Mouse (Mus musculus) heart, embryonic 15.5 days (tissue): ENCODE measurements around the gene Hist2h2aa2. TPM values are rescaled to one million over a fixed set of nuclear protein-coding genes. Genes with fewer than 3 reads are reported as not detected.
"Not testable (repeated sequence)": the region's sequence is repeated elsewhere in the genome, so short reads cannot be mapped to it uniquely, and the experiment has no call there.

Experiments used
- ATAC-seq: fragments of 200-750 bp; cut with Nextera tagmentation; replicated peaks from 2 replicates; pipeline ENCODE4 v1.8.0; 2017; ENCODE audit warnings: low read depth, moderate TSS enrichment; ENCODE audit not compliant: insufficient number of reproducible peaks, insufficient read depth, low FRiP score
- H3K27ac ChIP-seq: fragments of 300-500 bp; sonication (generic); 2 replicates; pipeline ENCODE4 v1.5.1; 2015; ENCODE audit warnings: mild to moderate bottlenecking, inconsistent platforms
- H3K27me3 ChIP-seq: fragments of 300-500 bp; sonication (generic); 2 replicates; pipeline ENCODE4 v1.6.1; 2015; ENCODE audit warnings: inconsistent platforms
- H3K36me3 ChIP-seq: fragments of 300-500 bp; sonication (generic); 2 replicates; pipeline ENCODE4 v1.6.1; 2015; ENCODE audit warnings: mild to moderate bottlenecking, inconsistent platforms
- H3K4me1 ChIP-seq: fragments of 300-500 bp; sonication (generic); replicated peaks from 2 replicates; pipeline ENCODE4 v1.6.1; 2015; ENCODE audit warnings: inconsistent platforms
- H3K4me2 ChIP-seq: fragments of 300-500 bp; sonication (generic); 2 replicates; pipeline ENCODE4 v1.6.1; 2015; ENCODE audit warnings: inconsistent platforms, mild to moderate bottlenecking, moderate library complexity
- H3K4me3 ChIP-seq: fragments of 300-500 bp; sonication (generic); 2 replicates; pipeline ENCODE4 v1.5.1; 2015; ENCODE audit warnings: mild to moderate bottlenecking, inconsistent platforms
- H3K9ac ChIP-seq: fragments of 300-500 bp; sonication (generic); 2 replicates; pipeline ENCODE4 v1.6.1; 2015; ENCODE audit warnings: mild to moderate bottlenecking, inconsistent platforms
- H3K9me3 ChIP-seq: fragments of 300-500 bp; sonication (generic); replicated peaks from 2 replicates; pipeline ENCODE4 v1.6.1; 2016; ENCODE audit warnings: inconsistent platforms
- WGBS: fragments of 180-500 bp; shearing (Covaris S2); methylation state at CpG from one replicate; pipeline ENCODE4 v1.1.7; 2015; ENCODE audit warnings: mixed read lengths; 5-methylcytosine and 5-hydroxymethylcytosine counted together
- polyA plus RNA-seq: library from polyadenylated mRNA; unstranded; fragments of >200 nt; fragmentation: Nextera tagmentation; extraction: Ambion mirVana; gene quantifications from 2 replicates; pipeline ENCODE4 v1.2.1, GENCODE M21; 2015

Hist2h2aa2 gene
- polyA plus RNA-seq, 1 experiment from 2014 or later: 45.9 TPM

- Histone ChIP-seq H3K27ac (peak overlapping the region; percentile 96), H3K4me1 (peaks cover 21% of the 10 kb centered on the region), H3K4me3 (peak overlapping the region; percentile 54), H3K4me2 (peak overlapping the region; percentile 82), H3K9ac (peak overlapping the region; percentile 60)
- H3K36me3 ChIP-seq, H3K9me3 ChIP-seq, H3K27me3 ChIP-seq: not testable (repeated sequence)
- peak; percentile 32; the same call in 1 of the 2 replicates for ATAC-seq
- WGBS: 1% methylated on average over 15 of the region's 44 CpGs
Observed at GRCm38 (mm10) chr3:96268776-96269378, 28.8 kb upstream of the Hist2h2aa2 start.

- Histone ChIP-seq H3K4me1 (peaks cover 23% of the 10 kb centered on the region), H3K9me3 (no peaks in the 10 kb centered on the region), H3K4me3 (peak within 1 kb of the TSS; percentile 54), H3K9ac (peak within 1 kb of the TSS; percentile 60), H3K36me3 (no peaks in the 10 kb centered on the region), H3K27ac (peak within 1 kb of the TSS; percentile 96), H3K4me2 (peak within 1 kb of the TSS; percentile 82), H3K27me3 (no peaks in the 10 kb centered on the region)
- peak; percentile 54 for ATAC-seq
- 23% methylated on average over 30 of the region's 30 CpGs for WGBS
Observed at GRCm38 (mm10) chr3:96268051-96268775, 28.1 kb upstream of the Hist2h2aa2 start, which contains the start of gene Hist2h3b. TSS of gene Hist2h3b (plus strand) at chr3:96268654.

- no peak overlapping the region for H3K4me3 ChIP-seq
- no peaks in the 10 kb centered on the region for H3K9me3 ChIP-seq
- no peak overlapping the region for H3K9ac ChIP-seq
- no peak for ATAC-seq
- 80% methylated on average over 4 of the region's 4 CpGs for WGBS
- peaks cover 23% of the 10 kb centered on the region for H3K4me1 ChIP-seq
- peak overlapping the region; percentile 88 for H3K27ac ChIP-seq
- peak overlapping the region; percentile 82 for H3K4me2 ChIP-seq
- no peaks in the 10 kb centered on the region for H3K27me3 ChIP-seq
- no peaks in the 10 kb centered on the region for H3K36me3 ChIP-seq
Observed at GRCm38 (mm10) chr3:96267541-96267940, 27.5 kb upstream of the Hist2h2aa2 start.

GRCm38 (mm10) chr3:96266132-96266710 is 26.1 kb upstream of the Hist2h2aa2 start:
- 71% methylated on average over 8 of the region's 8 CpGs for WGBS
- no peaks in the 10 kb centered on the region for H3K36me3 ChIP-seq
- H3K4me1 ChIP-seq: peaks cover 31% of the 10 kb centered on the region
- no peak for ATAC-seq
- H3K9ac ChIP-seq: no peak overlapping the region
- H3K4me3 ChIP-seq: no peak overlapping the region
- no peak overlapping the region for H3K27ac ChIP-seq
- H3K27me3 ChIP-seq: no peaks in the 10 kb centered on the region
- H3K9me3 ChIP-seq: no peaks in the 10 kb centered on the region
- H3K4me2 ChIP-seq: no peak overlapping the region

- H3K36me3 ChIP-seq: no peaks in the 10 kb centered on the region
- WGBS: 77% methylated on average over 7 of the region's 7 CpGs
- peak overlapping the region; percentile 76; the same call in 1 of the 2 replicates for H3K4me3 ChIP-seq
- no peak overlapping the region; the same call in 1 of the 2 replicates for H3K9ac ChIP-seq
- peaks cover 28% of the 10 kb centered on the region for H3K4me1 ChIP-seq
- no peak for ATAC-seq
- peak overlapping the region; percentile 99 for H3K27ac ChIP-seq
- H3K9me3 ChIP-seq: no peaks in the 10 kb centered on the region
- H3K27me3 ChIP-seq: no peaks in the 10 kb centered on the region
- H3K4me2 ChIP-seq: peak overlapping the region; percentile 86; the same call in 1 of the 2 replicates
Observed at GRCm38 (mm10) chr3:96264404-96264949, 24.4 kb upstream of the Hist2h2aa2 start.

GRCm38 (mm10) chr3:96263558-96264403 is 23.7 kb upstream of the Hist2h2aa2 start:
- peak; percentile 23; the same call in 1 of the 2 replicates for ATAC-seq
- H3K4me2 ChIP-seq: peak overlapping the region; percentile 86
- H3K27me3 ChIP-seq: no peaks in the 10 kb centered on the region
- H3K9me3 ChIP-seq: no peaks in the 10 kb centered on the region
- peaks cover 24% of the 10 kb centered on the region for H3K4me1 ChIP-seq
- peak overlapping the region; percentile 99 for H3K27ac ChIP-seq
- H3K36me3 ChIP-seq: no peaks in the 10 kb centered on the region
- peak overlapping the region; percentile 76 for H3K4me3 ChIP-seq
- WGBS: 7% methylated on average over 27 of the region's 27 CpGs
- peak overlapping the region; percentile 67 for H3K9ac ChIP-seq

GRCm38 (mm10) chr3:96262979-96263550 is 23.0 kb upstream of the Hist2h2aa2 start, which contains the start of gene Hist2h4:
TSS of gene Hist2h4 (minus strand) at chr3:96263311.
- peak within 1 kb of the TSS; percentile 79 for H3K9ac ChIP-seq
- H3K9me3 ChIP-seq: no peaks in the 10 kb centered on the region
- under 1% methylated on average over 40 of the region's 40 CpGs for WGBS
- peak; percentile 81 for ATAC-seq
- H3K27me3 ChIP-seq: no peaks in the 10 kb centered on the region
- no peaks in the 10 kb centered on the region for H3K36me3 ChIP-seq
- peaks cover 21% of the 10 kb centered on the region for H3K4me1 ChIP-seq
- peak within 1 kb of the TSS; percentile 86 for H3K4me2 ChIP-seq
- peak within 1 kb of the TSS; percentile 99 for H3K27ac ChIP-seq
- peak within 1 kb of the TSS; percentile 76 for H3K4me3 ChIP-seq

GRCm38 (mm10) chr3:96262216-96262875 is 22.3 kb upstream of the Hist2h2aa2 start:
- peak overlapping the region; percentile 76 for H3K4me3 ChIP-seq
- peaks cover 16% of the 10 kb centered on the region for H3K4me1 ChIP-seq
- peak overlapping the region; percentile 79 for H3K9ac ChIP-seq
- H3K36me3 ChIP-seq: no peaks in the 10 kb centered on the region
- no peaks in the 10 kb centered on the region for H3K27me3 ChIP-seq
- ATAC-seq: peak; percentile 86
- peak overlapping the region; percentile 99 for H3K27ac ChIP-seq
- under 1% methylated on average over 19 of the region's 19 CpGs for WGBS
- H3K4me2 ChIP-seq: peak overlapping the region; percentile 86
- no peaks in the 10 kb centered on the region for H3K9me3 ChIP-seq

- H3K4me2 ChIP-seq: peak overlapping the region; percentile 86
- H3K9ac ChIP-seq: peak overlapping the region; percentile 31; the same call in 1 of the 2 replicates
- no peaks in the 10 kb centered on the region for H3K36me3 ChIP-seq
- H3K4me1 ChIP-seq: peaks cover 16% of the 10 kb centered on the region
- H3K9me3 ChIP-seq: no peaks in the 10 kb centered on the region
- WGBS: 48% methylated on average over 3 of the region's 3 CpGs
- H3K4me3 ChIP-seq: peak overlapping the region; percentile 76
- H3K27me3 ChIP-seq: no peaks in the 10 kb centered on the region
- no peak for ATAC-seq
- peak overlapping the region; percentile 99 for H3K27ac ChIP-seq
Observed at GRCm38 (mm10) chr3:96261623-96262022, 21.5 kb upstream of the Hist2h2aa2 start.

GRCm38 (mm10) chr3:96260220-96260619 is 20.1 kb upstream of the Hist2h2aa2 start:
- no peak overlapping the region for H3K27ac ChIP-seq
- H3K36me3 ChIP-seq: no peaks in the 10 kb centered on the region
- no peak overlapping the region for H3K4me2 ChIP-seq
- no peak overlapping the region for H3K9ac ChIP-seq
- no peak for ATAC-seq
- no peaks in the 10 kb centered on the region for H3K27me3 ChIP-seq
- WGBS: 88% methylated on average over 5 of the region's 5 CpGs
- no peaks in the 10 kb centered on the region for H3K9me3 ChIP-seq
- H3K4me3 ChIP-seq: no peak overlapping the region
- H3K4me1 ChIP-seq: peaks cover 20% of the 10 kb centered on the region
